Mouse (Mus musculus): ENCODE measurements around the gene Nfatc2ip. TPM values are rescaled to one million over a fixed set of nuclear protein-coding genes. Genes with fewer than 3 reads are reported as not detected.

Gene Nfatc2ip
- 11.9 and 12.2 TPM in 2 replicates for total RNA-seq (2023)

DNA sequence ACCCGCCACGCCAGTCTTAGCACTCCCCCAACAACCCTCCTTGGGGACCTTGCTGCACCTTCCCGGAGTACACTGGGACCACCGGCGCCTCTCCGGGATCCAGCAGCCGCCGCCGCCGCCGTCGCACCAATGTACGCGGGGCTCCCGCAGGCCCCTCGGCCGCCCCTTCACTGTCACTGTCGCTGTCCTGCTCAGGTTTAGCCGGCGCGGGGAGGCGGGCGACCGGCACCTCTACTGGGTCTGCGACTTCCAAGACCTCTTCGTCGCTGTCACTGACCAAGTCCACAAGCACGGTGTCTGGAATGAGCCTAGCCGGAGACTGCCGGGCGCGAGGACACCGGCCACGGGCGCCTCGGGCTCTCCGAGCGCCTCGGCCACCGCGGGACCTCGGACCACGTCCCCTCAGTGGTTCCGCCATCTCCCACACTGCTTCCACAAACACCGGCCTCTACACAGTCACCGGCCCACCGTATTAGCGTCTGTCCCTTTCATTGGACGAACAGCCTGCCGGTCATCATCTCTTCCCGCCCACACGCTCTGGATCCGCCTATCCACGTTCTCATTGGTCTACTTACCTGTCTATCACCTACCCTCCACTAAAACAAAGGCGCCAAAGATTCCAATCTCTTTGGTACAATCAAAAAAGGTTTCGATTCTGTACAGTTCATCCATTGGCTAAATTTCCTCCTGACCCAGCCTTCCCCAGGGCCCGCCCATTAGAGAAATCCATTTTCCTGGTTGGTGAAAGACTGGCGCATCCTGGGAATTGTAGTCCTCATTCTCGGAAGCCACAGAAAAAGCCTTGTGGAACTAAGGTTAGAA is at the start of gene Nfatc2ip:
Gene Nfatc2ip (minus strand): TSS at position 440 of the 822 bp plus-strand sequence.

DNA sequence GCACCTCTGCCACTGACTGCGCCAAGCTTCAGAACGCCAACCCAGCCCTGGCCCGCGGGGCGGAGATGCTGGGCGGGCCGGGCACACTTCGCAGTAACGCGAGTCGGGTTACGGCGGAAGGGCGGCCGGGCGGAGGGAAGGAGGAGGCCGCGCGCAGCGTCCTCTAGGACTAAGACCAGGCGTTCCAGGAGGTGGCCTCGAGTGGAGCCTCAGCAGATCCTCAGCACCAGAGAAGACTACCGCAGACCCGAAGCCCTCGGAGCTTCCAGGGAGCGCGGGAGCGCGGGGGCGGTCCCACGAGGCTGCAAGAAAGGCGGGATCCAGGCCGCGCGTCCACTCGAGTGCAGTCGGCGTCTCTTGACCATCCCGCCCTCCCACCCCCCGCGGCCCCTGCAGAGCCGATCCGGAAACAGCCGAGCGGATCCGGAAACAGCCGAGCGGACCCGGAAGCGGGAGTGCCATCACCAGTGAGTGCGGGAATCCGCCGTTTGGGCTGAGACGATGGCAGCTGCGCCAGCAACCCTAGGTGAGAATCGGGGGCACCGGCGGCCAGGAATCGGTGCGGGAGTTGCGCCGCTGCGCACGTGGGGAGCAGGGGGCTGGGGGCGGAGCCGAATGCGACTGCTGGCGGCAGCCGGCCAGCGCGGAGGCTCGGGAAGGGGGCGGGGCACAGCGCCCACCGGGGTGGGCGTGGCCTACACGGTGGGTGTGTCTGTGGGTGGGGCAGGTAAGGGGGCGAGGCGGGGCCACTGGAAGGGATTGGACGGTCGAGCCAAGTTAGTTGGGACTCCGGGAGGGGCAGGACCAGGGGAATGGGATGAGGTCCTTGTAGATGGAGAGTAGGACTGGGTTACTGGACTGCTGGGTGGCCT is 32.3 kb upstream of the Nfatc2ip start, which contains the start of gene Rabep2:
Gene Rabep2 (plus strand): TSS at position 129 of the 872 bp plus-strand sequence.

DNA sequence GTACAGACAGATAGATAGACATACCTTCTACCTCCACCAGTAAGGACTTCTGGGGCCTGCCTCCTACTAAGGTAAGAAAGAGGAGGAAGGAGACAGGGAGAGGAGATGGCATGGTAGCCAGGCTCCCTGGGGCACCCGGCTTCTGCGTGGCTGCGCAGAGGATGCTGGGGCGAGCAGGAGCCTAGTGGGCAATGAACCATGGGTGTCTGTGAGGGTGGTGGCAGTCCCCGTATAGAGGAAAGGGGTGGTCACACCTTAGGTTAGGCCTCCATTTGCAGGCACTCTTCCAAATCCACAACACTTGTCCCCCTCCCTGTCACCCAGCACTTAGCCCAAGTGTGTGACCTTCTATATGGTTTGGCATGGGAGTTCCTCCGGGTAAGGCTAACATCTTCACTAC is 18.2 kb upstream of the Nfatc2ip start, which contains the start of gene Cd19:
Gene Cd19 (minus strand): TSS at position 165 of the 400 bp plus-strand sequence.

DNA sequence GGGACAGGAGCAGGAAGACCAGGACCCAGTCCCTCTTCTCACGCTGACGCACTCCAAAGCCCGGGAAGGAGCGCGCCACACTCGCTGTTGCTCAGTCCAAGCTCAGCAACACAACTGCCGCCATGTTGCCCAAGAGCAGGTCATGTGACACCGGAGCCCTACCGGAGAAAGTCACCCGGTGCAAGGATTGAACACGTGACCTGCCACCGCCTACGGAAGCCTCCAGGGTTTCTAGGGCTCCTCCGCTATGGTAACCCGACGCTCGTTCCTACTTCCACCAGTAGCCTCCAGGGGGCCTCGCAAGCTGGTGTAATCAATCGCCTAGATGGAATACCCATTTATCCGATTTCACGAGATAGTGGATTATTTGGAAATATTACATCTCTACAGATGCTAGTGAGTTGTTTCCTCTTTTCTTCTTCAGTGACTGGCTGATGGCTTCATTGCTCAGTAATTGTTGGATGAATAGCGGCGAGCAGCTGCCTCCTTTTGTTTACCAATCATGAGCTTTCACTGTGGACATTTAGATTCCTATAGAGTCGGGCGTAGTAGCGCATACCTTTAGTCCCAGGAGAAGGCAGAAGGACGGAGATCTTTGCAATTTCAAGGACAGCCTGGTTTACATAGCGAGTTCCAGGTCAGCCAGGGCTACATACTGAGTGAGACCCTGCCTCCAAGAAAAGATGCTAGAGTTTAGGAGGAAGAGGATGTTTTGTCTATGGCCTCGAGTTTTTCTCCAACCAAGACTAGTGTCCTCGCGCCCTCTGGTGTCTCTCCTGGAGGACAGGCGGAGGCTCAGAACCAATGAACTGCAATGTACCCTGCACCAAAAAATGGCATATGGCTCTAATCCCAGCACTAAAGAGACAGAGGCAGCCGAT is 19.0 kb downstream of the Nfatc2ip start, which contains the start of gene Spns1:
Gene Spns1 (minus strand): TSS at position 173 of the 881 bp plus-strand sequence.

DNA sequence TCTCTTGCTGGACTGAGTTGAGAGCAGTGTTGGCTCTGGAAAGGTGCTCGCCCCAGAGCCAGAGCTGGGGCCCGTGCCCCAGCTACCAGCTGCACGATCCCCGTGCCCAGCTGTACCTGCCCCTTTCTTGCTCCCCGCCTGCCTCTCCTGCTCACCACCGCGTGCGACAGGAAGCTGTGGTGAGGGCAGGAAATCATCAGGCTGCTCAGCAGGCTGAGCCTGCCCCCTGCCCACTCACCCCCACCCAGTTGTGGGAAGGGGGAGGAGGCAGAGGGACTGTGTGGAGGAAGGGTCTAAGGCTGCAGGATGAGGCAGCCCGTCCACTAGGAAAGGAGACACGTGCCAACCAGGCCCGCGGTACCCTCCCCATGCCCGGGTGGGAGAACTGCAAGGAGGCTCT is 27.1 kb downstream of the Nfatc2ip start, which contains the start of gene Lat:
Gene Lat (minus strand): TSS at position 178 of the 400 bp plus-strand sequence.

Other genes starting within 250 kb of the Nfatc2ip start
- 189 and 287 TPM in 2 replicates for gene Xpo6, start 196.2 kb downstream of the Nfatc2ip start, total RNA-seq (2023)
- gene Sbk1, start 124.1 kb downstream of the Nfatc2ip start, total RNA-seq (2023), result 5.0 and 7.4 TPM in 2 replicates
- 1.00 and 3.6 TPM in 2 replicates for gene Lat, start 27.2 kb downstream of the Nfatc2ip start, total RNA-seq (2023)
- gene Spns1, start 19.3 kb downstream of the Nfatc2ip start, total RNA-seq (2023), result 40.0 and 61.0 TPM in 2 replicates
- 2.7 and 5.7 TPM in 2 replicates for gene Cd19, start 18.2 kb upstream of the Nfatc2ip start, total RNA-seq (2023)
- 12.6 and 13.9 TPM in 2 replicates for gene Rabep2, start 32.0 kb upstream of the Nfatc2ip start, total RNA-seq (2023)
- 0.44 and 1.2 TPM in 2 replicates for gene Atp2a1, start 66.4 kb upstream of the Nfatc2ip start, total RNA-seq (2023)
- 43.1 and 54.3 TPM in 2 replicates for gene Sh2b1, start 78.7 kb upstream of the Nfatc2ip start, total RNA-seq (2023)
- 28.4 and 33.9 TPM in 2 replicates for gene Tufm, start 90.6 kb upstream of the Nfatc2ip start, total RNA-seq (2023)
- gene Atxn2l, start 106.7 kb upstream of the Nfatc2ip start, total RNA-seq (2023), result 126 and 137 TPM in 2 replicates
- gene Eif3c, start 169.7 kb upstream of the Nfatc2ip start, total RNA-seq (2023), result 70.7 and 76.0 TPM in 2 replicates
- 179 and 277 TPM in 2 replicates for gene Apobr, start 188.2 kb upstream of the Nfatc2ip start, total RNA-seq (2023)
- gene Cln3, start 189.1 kb upstream of the Nfatc2ip start, total RNA-seq (2023), result 387 and 438 TPM in 2 replicates
- gene Il27, start 198.2 kb upstream of the Nfatc2ip start, total RNA-seq (2023), result 1.7 and 4.0 TPM in 2 replicates
- 7.5 and 8.5 TPM in 2 replicates for gene Nupr1, start 234.1 kb upstream of the Nfatc2ip start, total RNA-seq (2023)

Data from neutrophil, adult 65 days (primary cell).